ENCODE assay signal across 21 mouse cellular contexts in genomic region chr16:55617506-55617905, GRCm38 (mm10).
DNase-seq lines count a peak whose midpoint lies in the region; ATAC-seq and TF ChIP-seq lines count a peak whose summit lies in the region.
"Had no signal": no experiment of that assay in that cellular context is flagged by ENCODE, and none has a peak within 500 bp of the region (broad histone marks: within the 10 kb centered on the region; RNA-seq: fewer than 3 reads in every experiment).

No protein-coding gene starts in this region.

- no peak overlapping the region for H3K4me3 ChIP-seq in heart, embryonic 10.5 days
- H3K4me3 ChIP-seq in embryonic facial prominence, embryonic 11.5 days (ENCODE audit: low read depth, low read length): no peak overlapping the region
- no peak overlapping the region for H3K4me3 ChIP-seq in kidney, adult 2 months (ENCODE audit: insufficient read depth, low read depth, low read length)
- H3K4me3 ChIP-seq: hindbrain, embryonic 15.5 days; left cerebral cortex, adult 2 months; limb, embryonic 15.5 days; midbrain, embryonic 12.5 days had no signal

- no peak for TF ChIP-seq CTCF in kidney, adult 2 months (conservative IDR thresholded peaks at IDR 0.05; ENCODE audit: insufficient read depth, insufficient read length, low read depth, low read length)

- peak; percentile 76 for DNase-seq in heart, embryonic 10.5 days (ENCODE audit: low spot score)
- no peak for DNase-seq in heart, adult 11 months
- DNase-seq in adipocyte (ENCODE audit: low spot score): peak; percentile 55
- peak; percentile 9 for DNase-seq in embryonic facial prominence, embryonic 11.5 days (ENCODE audit: low spot score)
- peak; percentile 73 for DNase-seq in large intestine, adult 2 months (ENCODE audit: low read depth, low spot score)
- no peak for DNase-seq in gastrocnemius, postnatal 14 days
- DNase-seq in spleen, postnatal 10 days (ENCODE audit: low spot score in 2 of 2): no peak
- DNase-seq in kidney, adult 2 months: no peak
- DNase-seq: adrenal gland, adult 2 months; cerebellum, adult 11 months; cerebellum, adult 9-11 months; forebrain, postnatal 0 days; kidney, adult 11 months; left cerebral cortex, postnatal 4 days; lung, embryonic 14.5 days; thymus, postnatal 14 days had no signal

- H3K27me3 ChIP-seq in heart, embryonic 10.5 days (ENCODE audit: insufficient read depth, poor library complexity, severe bottlenecking): no peaks in the 10 kb centered on the region
- H3K27me3 ChIP-seq in embryonic facial prominence, embryonic 11.5 days (ENCODE audit: control insufficient read depth, insufficient read depth, low read length): no peaks in the 10 kb centered on the region
- no peaks in the 10 kb centered on the region for H3K27me3 ChIP-seq in kidney, adult 2 months (replicated peaks; ENCODE audit: control insufficient read depth, insufficient read depth, low read length)
- H3K27me3 ChIP-seq: hindbrain, embryonic 15.5 days; limb, embryonic 15.5 days; midbrain, embryonic 12.5 days had no signal

- no peak for TF ChIP-seq POLR2A in kidney, adult 2 months (IDR thresholded peaks at IDR 0.05; ENCODE audit: low read depth, low read length)

- H3K9ac ChIP-seq in embryonic facial prominence, embryonic 11.5 days (replicated peaks; ENCODE audit: low read length): no peak overlapping the region
- H3K9ac ChIP-seq: forebrain, postnatal 0 days; hindbrain, embryonic 15.5 days; limb, embryonic 15.5 days; lung, embryonic 14.5 days; midbrain, embryonic 12.5 days had no signal

- WGBS in heart, embryonic 10.5 days: 33% methylated on average over 4 of the region's 4 CpGs
- 28% methylated on average over 4 of the region's 4 CpGs for WGBS in embryonic facial prominence, embryonic 11.5 days
- WGBS in large intestine, adult 2 months: 36% methylated on average over 4 of the region's 4 CpGs
- 61% methylated on average over 4 of the region's 4 CpGs for WGBS in kidney, adult 2 months

- intact Hi-C loops in gastrocnemius, postnatal 14 days (cut with DNase I; ENCODE audit: low total_unique reads): no loop called here

- no peaks in the 10 kb centered on the region for H3K9me3 ChIP-seq in heart, embryonic 10.5 days
- H3K9me3 ChIP-seq in embryonic facial prominence, embryonic 11.5 days (replicated peaks; ENCODE audit: control insufficient read depth, low read length): no peaks in the 10 kb centered on the region
- H3K9me3 ChIP-seq: hindbrain, embryonic 15.5 days; limb, embryonic 15.5 days; midbrain, embryonic 12.5 days had no signal

- H3K27ac ChIP-seq in heart, embryonic 10.5 days: no peak overlapping the region
- H3K27ac ChIP-seq in embryonic facial prominence, embryonic 11.5 days (replicated peaks; ENCODE audit: low read depth, low read length): no peak overlapping the region
- no peak overlapping the region for H3K27ac ChIP-seq in kidney, adult 2 months (ENCODE audit: insufficient read depth, low read depth, low read length)
- H3K27ac ChIP-seq: hindbrain, embryonic 15.5 days; kidney, postnatal 0 days; left cerebral cortex, adult 2 months; limb, embryonic 15.5 days; midbrain, embryonic 12.5 days had no signal

- no peak overlapping the region for H3K4me2 ChIP-seq in embryonic facial prominence, embryonic 11.5 days (ENCODE audit: low read depth, low read length)
- H3K4me2 ChIP-seq: hindbrain, embryonic 15.5 days; limb, embryonic 15.5 days; lung, embryonic 14.5 days; midbrain, embryonic 12.5 days had no signal

- ATAC-seq in embryonic facial prominence, embryonic 11.5 days (replicated peaks; ENCODE audit: insufficient number of reproducible peaks, low FRiP score, low TSS enrichment, low read depth): no peak
- ATAC-seq: forebrain, postnatal 0 days had no signal

- H3K36me3 ChIP-seq in heart, embryonic 10.5 days: no peaks in the 10 kb centered on the region
- H3K36me3 ChIP-seq in embryonic facial prominence, embryonic 11.5 days (replicated peaks; ENCODE audit: control insufficient read depth, insufficient read depth, low read depth, low read length): no peaks in the 10 kb centered on the region
- no peaks in the 10 kb centered on the region for H3K36me3 ChIP-seq in kidney, adult 2 months (ENCODE audit: control insufficient read depth, insufficient read depth, low read length)
- H3K36me3 ChIP-seq: hindbrain, embryonic 15.5 days; limb, embryonic 15.5 days; midbrain, embryonic 12.5 days had no signal

- no peaks in the 10 kb centered on the region for H3K4me1 ChIP-seq in heart, embryonic 10.5 days
- no peaks in the 10 kb centered on the region for H3K4me1 ChIP-seq in embryonic facial prominence, embryonic 11.5 days (ENCODE audit: control insufficient read depth, insufficient read depth, low read length)
- H3K4me1 ChIP-seq in kidney, adult 2 months (ENCODE audit: control insufficient read depth, insufficient read depth, low read length): no peaks in the 10 kb centered on the region
- H3K4me1 ChIP-seq: hindbrain, embryonic 15.5 days; limb, embryonic 15.5 days; midbrain, embryonic 12.5 days had no signal

Comparison
In these comparisons a context has a peak if more than half of its experiments do, and no peak if none do; other contexts are left out.
1. DNase-seq: peak in heart, embryonic 10.5 days (single experiment), adipocyte (single experiment), embryonic facial prominence, embryonic 11.5 days (single experiment) and large intestine, adult 2 months (single experiment); none in heart, adult 11 months (single experiment), gastrocnemius, postnatal 14 days (single experiment), spleen, postnatal 10 days (0 of 2) and kidney, adult 2 months (single experiment).